Mouse (Mus musculus) lung, postnatal 4 days (tissue): Measurements from ENCODE around the gene C1galt1.

Experiments used
- DNase-seq, 2 experiments: peaks; one replicate each; pipeline ENCODE4 v3.0.0; 2021

Gene C1galt1

DNA sequence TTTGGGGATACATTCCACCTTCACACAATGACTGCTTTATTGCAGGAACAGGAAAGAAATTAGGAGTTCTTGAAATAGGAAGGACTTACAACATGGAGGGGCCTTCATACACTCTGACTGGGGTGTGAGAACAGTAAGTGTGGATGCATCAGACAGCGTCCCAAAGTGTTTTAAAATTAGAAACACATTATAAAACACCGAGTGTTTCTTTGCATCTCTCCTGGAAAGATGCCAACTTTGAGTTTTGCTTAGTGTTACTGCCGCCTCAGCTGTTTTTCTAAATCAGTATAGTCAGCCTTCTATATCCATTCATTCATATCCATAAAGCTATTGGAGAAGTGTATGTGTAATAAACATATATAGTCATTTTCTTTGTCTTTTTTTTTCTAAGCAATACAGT lies 16.4 kb downstream of the C1galt1 start:
- no peak for DNase-seq

DNA sequence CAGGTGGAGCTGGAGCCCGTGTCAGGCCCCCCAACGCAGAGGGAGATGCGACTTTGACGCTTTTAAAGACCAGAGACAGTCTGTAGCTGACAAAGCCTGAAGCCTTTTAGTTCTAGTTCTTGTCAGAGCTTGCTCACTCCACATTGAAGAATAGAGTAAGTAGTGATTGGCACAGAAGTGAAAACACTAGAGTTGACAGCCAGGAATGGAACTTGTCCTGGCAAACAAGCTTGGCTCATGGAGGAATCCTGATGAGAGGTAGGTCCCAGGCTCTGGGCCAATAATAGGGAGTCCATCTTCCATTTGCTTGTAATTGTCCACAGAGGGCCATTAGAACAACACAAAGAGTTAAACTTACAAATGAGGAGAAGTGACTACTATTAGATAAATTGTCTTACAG lies 18.7 kb downstream of the C1galt1 start:
- DNase-seq = no peak

DNA sequence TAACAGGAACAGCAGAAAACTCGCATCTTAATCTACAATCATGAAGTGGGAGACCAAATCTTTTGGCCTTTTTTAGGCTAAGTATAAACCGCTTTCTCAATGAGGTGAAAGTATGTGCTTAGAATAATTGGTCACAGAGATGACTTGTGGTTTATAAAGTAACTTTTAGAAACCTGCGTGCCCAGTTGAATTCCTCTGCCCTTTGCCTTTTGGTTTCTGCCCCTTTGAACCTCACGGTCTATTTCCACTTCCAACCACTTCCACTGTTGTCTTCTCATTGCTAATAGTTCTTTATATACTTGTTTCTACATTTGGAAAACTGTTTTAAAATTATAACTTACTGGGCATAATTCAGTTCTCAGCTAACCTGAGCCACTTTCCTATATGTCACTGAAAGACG lies 32.2 kb downstream of the C1galt1 start:
- no peak for DNase-seq

DNA sequence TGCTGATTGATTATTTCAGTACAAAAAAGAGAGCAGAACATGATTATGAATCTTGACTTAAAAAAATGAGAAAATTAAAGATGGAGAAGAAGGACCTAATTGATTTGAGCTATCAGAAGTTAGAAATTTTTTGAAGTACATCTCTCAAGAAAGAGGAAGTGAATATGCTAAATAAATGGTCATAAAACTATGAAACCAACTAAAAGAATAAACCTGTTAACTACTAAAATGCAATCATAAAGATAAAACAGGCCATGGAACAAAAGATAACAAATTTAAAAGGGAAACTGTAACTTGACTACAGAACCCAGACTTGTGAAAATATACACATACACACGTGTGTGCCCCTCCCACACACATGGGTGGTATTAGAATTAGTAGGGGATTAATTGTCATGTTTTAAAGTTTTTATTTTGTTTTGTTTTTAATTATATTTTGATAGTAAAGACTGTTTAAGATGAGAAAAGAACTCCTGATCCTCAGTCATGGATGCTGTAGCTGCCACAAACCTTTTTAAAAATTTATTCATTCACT lies 37.0 kb downstream of the C1galt1 start:
- no peak for DNase-seq

DNA sequence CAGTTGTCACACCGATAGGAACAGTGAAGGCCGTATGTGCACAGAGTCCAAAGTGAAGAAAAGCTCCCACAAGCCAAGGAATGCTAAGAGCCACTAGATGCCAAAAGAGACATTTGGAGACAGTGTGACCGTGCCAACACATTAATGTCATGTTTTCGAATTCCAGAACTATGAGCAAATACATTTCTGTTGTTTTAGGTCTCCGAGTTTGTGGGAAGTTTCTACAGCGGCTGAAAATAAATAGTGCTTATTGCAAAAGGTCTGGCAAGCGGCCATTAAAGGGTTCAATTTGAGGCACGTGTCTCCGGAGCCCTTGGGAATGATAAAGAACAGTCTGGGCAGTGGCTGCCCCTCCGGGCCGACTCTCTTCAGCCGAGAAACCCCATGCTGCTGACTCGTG lies 37.9 kb downstream of the C1galt1 start:
- DNase-seq = peak; percentile 62 to 69

DNA sequence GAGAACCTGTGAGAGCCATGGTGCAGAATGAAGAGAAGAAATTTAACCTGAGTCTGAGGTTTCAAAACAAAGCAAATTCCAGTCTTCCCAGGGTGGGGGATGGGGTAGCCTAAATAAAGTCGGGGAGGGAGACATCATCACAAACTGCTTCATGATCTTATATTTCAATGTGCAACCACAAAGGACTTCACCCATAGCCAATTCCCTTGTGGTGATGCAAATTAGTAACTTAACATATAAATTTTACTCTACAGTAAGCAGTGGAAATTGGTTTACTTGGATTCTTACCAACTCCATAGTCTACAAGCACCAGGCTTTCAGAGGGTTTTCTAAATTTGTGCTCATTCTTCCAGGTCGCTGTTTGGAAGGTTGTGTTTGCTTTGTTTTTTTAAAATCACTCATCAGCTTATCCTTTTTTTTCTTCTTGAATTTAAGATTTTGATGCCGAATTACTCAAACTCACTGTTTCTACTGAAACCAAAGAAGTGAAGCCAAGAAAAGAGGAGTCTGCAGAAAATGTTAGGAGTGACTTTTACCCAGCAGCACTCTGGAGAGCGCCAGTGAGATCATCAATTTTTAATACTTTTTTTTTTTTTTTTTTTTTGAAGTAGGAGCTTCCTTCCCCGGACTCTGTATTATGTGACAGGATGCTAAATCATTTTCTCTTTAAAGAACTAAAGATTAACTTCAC lies 41.5 kb downstream of the C1galt1 start:
- DNase-seq = no peak

DNA sequence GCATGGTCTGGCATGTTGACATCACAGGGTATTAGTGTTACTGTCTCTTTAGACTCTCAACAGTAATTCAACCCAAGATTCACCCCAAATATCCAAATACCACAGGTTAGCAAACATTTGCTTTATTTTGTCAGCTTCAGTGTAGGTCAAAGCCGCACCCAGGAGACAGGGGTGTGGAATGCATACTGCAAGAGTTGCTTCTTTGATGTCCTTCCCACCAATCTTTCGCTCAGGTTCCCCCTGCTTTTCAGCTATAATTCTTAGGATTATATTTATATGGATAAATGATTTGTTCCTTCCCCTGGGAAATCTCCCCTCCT lies 42.0 kb downstream of the C1galt1 start:
- no peak for DNase-seq

DNA sequence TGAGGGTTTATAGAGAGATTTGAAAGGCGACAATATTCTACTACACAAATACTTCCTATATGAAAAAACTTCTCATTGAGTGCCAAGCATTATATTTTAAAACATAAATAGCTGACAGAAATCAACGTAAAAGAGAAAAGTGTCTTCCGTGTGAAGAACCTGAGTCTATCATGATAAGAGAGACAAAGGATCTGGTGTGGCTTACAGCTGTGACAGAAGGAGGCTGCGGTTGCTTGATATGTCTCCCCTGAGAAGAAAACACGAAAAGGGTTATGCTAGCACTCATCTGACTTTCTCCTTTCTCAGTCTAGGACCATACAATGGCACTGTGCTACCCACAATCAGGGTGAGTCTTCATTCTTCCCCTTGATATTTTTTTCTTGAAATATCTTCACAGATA lies 51.7 kb downstream of the C1galt1 start:
- no peak for DNase-seq

DNA sequence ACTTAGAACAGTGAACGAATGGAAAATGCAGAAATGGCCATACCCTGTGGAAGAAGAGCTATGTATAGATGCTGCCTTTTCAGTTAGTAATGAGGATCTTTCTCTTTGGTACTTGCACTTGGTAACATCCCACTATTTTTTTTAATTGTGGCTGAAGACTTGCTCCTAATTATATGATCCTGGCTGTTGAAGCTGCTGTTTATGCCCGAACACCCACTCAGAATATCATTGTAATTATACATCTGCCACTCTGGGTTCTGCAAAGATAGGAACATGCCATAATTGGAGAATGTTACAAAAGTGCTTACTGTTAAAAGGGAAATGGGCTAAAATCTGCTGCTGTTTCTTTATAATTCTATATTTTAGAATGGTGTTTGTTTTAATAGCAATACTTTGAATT lies 67.4 kb downstream of the C1galt1 start:
- no peak for DNase-seq
